Mouse (Mus musculus): ENCODE measurements around the gene Idh3a. TPM values are rescaled to one million over a fixed set of nuclear protein-coding genes. Genes with fewer than 3 reads are reported as not detected.

Idh3a gene
- polyA plus RNA-seq, 1 experiment from 2014 or later, result 174 TPM

DNA sequence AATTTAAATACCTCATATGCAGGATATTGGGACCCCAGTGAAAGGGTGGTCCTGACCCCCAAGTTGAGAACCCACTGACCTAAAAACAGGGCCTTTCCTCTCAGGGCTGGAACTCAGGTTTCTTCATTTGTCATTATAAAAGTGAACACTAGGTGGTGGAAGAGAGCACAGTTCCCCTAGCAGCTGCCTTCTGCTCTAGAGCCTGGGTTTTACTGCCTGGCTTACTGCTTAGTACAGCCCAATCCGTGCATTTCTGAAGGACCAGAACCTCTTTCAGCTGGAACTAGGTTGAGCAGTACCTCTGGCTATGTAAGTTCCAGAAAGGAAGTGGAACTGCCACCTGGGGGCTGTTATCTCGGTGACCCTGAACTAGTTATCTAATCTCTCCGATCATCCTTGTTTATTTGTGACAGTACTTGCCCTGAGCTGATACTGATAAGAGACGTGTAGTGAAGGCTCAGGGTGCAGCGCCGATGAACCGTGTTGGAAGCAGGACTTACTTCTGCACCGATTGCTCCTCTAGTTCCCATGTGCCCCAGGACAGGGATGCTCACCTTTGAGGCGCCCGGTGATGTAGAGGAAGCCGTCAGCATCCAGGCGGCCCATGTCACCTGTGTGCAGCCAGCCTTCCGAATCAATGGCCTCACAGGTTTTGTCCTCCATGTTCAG, 28.2 kb downstream of the Idh3a start:
- H3K9me3 ChIP-seq (ENCODE audit: low read length), result no peaks in the 10 kb centered on the region
- peak; percentile 42; the same call in 1 of the 2 replicates for ATAC-seq (ENCODE audit: low FRiP score, low TSS enrichment)
- 69% methylated on average over 13 of the region's 13 CpGs for WGBS
- H3K9ac ChIP-seq (replicated peaks; ENCODE audit: low read length), result no peak overlapping the region
- H3K27ac ChIP-seq (ENCODE audit: low read length), result no peak overlapping the region
- H3K4me1 ChIP-seq (ENCODE audit: insufficient read depth, low read length), result no peaks in the 10 kb centered on the region
- no peaks in the 10 kb centered on the region for H3K36me3 ChIP-seq (ENCODE audit: insufficient read depth, low read length)
- H3K4me2 ChIP-seq (replicated peaks; ENCODE audit: low read depth, low read length), result no peak overlapping the region
- H3K4me3 ChIP-seq (ENCODE audit: low read length), result no peak overlapping the region
- no peaks in the 10 kb centered on the region for H3K27me3 ChIP-seq (ENCODE audit: insufficient read depth, low read length)

DNA sequence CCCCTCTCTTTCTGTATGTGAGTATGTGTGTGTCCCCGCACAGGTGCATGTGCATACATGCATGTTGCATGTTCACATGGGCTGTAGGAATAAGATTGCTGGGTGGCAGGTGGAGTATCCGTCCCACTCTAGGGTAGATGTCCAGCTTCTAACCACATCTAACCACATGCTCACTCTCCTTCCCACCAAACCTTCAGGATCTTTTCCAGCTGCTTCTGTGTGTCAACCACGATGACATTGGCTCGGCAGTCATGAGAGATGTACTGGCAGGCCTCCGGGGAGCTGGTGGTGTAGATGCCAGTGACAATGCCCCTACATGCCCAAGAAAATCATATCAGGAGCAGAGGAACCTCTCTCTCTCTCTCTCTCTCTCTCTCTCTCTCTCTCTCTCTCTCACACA, 41.1 kb downstream of the Idh3a start:
- Histone ChIP-seq H3K4me2 (replicated peaks; ENCODE audit: low read depth, low read length) (no peak overlapping the region), H3K27me3 (ENCODE audit: insufficient read depth, low read length) (no peaks in the 10 kb centered on the region), H3K36me3 (ENCODE audit: insufficient read depth, low read length) (no peaks in the 10 kb centered on the region), H3K27ac (ENCODE audit: low read length) (no peak overlapping the region), H3K9me3 (ENCODE audit: low read length) (no peaks in the 10 kb centered on the region), H3K4me3 (ENCODE audit: low read length) (no peak overlapping the region), H3K9ac (replicated peaks; ENCODE audit: low read length) (no peak overlapping the region), H3K4me1 (ENCODE audit: insufficient read depth, low read length) (no peaks in the 10 kb centered on the region)
- WGBS, result 91% methylated on average over 5 of the region's 5 CpGs
- ATAC-seq (ENCODE audit: low FRiP score, low TSS enrichment), result no peak

DNA sequence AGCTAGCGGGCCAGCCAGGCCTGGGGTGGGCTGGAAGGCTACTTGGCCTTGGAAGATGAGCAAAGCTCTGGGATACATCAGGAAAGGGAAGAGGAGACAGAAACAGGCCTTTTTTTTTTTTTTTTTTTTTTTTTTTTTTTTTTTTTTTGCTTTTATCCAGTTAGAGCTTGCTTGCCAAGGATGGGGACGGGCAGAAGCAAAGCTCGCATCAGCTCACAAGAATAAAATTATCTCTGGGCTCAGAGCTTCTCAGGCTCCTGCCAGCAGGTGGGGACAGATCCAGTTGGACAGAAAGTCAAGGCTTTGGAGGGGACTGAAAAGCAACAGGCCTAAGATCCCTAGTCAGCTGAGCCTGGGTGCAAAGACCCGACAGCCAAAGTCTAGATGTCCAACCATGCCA, 42.6 kb downstream of the Idh3a start:
- Histone ChIP-seq H3K4me3 (ENCODE audit: low read length) (no peak overlapping the region), H3K4me2 (replicated peaks; ENCODE audit: low read depth, low read length) (no peak overlapping the region), H3K4me1 (ENCODE audit: insufficient read depth, low read length) (no peaks in the 10 kb centered on the region), H3K9me3 (ENCODE audit: low read length) (no peaks in the 10 kb centered on the region), H3K9ac (replicated peaks; ENCODE audit: low read length) (no peak overlapping the region), H3K27me3 (ENCODE audit: insufficient read depth, low read length) (no peaks in the 10 kb centered on the region), H3K36me3 (ENCODE audit: insufficient read depth, low read length) (no peaks in the 10 kb centered on the region), H3K27ac (ENCODE audit: low read length) (no peak overlapping the region)
- no peak for ATAC-seq (ENCODE audit: low FRiP score, low TSS enrichment)
- 86% methylated on average over 4 of the region's 4 CpGs for WGBS

DNA sequence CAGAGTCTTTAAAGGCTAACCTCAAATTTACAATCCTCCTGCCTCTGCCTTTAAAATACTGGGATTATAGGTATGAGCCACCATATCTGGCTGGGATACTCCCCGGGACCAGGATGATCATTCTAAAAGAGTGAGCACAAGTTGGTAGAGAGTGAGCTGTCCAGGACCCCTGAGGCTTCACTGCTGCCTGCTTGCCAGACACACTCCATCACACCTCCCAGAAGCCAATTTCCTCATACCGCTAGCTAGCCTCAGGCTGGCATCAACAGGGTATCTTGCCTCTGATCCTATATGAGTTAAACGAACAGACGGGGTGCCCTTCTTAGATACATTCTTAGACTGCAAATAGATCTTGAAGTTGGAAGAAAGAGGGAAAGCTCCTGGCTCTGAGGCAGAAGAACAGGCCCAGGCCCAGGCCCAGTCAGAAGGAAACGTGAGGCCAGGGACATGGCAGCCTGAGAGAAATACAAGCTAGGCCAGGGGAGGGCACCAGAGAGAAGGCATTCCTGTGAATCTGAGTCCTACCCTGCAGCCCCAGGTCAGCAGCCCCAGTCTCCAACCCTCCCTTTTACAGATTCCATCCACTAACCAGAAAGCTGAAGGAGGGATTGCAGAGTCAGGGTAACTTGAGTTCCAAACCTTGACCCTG, 43.6 kb downstream of the Idh3a start:
- H3K4me3 ChIP-seq (ENCODE audit: low read length), result no peak overlapping the region
- H3K9ac ChIP-seq (replicated peaks; ENCODE audit: low read length), result no peak overlapping the region
- 87% methylated on average over 5 of the region's 5 CpGs for WGBS
- no peaks in the 10 kb centered on the region for H3K36me3 ChIP-seq (ENCODE audit: insufficient read depth, low read length)
- H3K4me1 ChIP-seq (ENCODE audit: insufficient read depth, low read length), result no peaks in the 10 kb centered on the region
- no peaks in the 10 kb centered on the region for H3K27me3 ChIP-seq (ENCODE audit: insufficient read depth, low read length)
- H3K27ac ChIP-seq (ENCODE audit: low read length), result no peak overlapping the region
- H3K9me3 ChIP-seq (ENCODE audit: low read length), result no peaks in the 10 kb centered on the region
- no peak overlapping the region for H3K4me2 ChIP-seq (replicated peaks; ENCODE audit: low read depth, low read length)
- ATAC-seq (ENCODE audit: low FRiP score, low TSS enrichment), result no peak

- Histone ChIP-seq H3K4me1 (ENCODE audit: insufficient read depth, low read length) (no peaks in the 10 kb centered on the region), H3K9ac (replicated peaks; ENCODE audit: low read length) (no peak overlapping the region), H3K4me2 (replicated peaks; ENCODE audit: low read depth, low read length) (no peak overlapping the region), H3K27ac (ENCODE audit: low read length) (no peak overlapping the region), H3K4me3 (ENCODE audit: low read length) (no peak overlapping the region), H3K27me3 (ENCODE audit: insufficient read depth, low read length) (no peaks in the 10 kb centered on the region), H3K9me3 (ENCODE audit: low read length) (no peaks in the 10 kb centered on the region), H3K36me3 (ENCODE audit: insufficient read depth, low read length) (no peaks in the 10 kb centered on the region)
- no peak for ATAC-seq (ENCODE audit: low FRiP score, low TSS enrichment)
Measured at GRCm38 (mm10) chr9:54630905-54631304, 44.8 kb downstream of the Idh3a start.

DNA sequence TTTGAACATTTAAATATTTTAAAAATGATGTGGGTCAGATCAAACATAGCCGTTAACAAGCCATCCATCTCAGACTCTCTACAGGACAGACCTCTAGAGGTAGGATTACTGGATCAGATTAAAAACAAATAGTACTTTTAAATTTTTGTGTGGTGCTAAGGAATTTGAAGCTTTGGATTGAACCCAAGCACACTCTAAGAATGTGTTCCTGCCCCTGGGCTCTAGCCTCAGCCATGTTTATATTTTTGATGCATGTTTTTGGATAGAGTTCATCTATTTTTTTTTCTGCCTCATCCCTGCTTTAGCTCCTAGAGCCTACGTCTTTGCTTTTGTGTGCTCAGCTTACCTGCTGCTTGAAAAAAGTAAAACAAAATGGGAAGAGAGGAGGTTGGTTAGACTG, 47.3 kb downstream of the Idh3a start:
- no peaks in the 10 kb centered on the region for H3K4me1 ChIP-seq (ENCODE audit: insufficient read depth, low read length)
- H3K27me3 ChIP-seq (ENCODE audit: insufficient read depth, low read length), result no peaks in the 10 kb centered on the region
- H3K36me3 ChIP-seq (ENCODE audit: insufficient read depth, low read length), result no peaks in the 10 kb centered on the region
- H3K4me3 ChIP-seq (ENCODE audit: low read length), result no peak overlapping the region
- no peak overlapping the region for H3K9ac ChIP-seq (replicated peaks; ENCODE audit: low read length)
- H3K4me2 ChIP-seq (replicated peaks; ENCODE audit: low read depth, low read length), result no peak overlapping the region
- ATAC-seq (ENCODE audit: low FRiP score, low TSS enrichment), result no peak
- 75% methylated on average over 2 of the region's 2 CpGs for WGBS
- H3K9me3 ChIP-seq (ENCODE audit: low read length), result no peaks in the 10 kb centered on the region
- H3K27ac ChIP-seq (ENCODE audit: low read length), result no peak overlapping the region

GRCm38 (mm10) chr9:54637510-54638314, 51.6 kb downstream of the Idh3a start:
- Histone ChIP-seq H3K9me3 (ENCODE audit: low read length) (no peaks in the 10 kb centered on the region), H3K9ac (replicated peaks; ENCODE audit: low read length) (no peak overlapping the region), H3K4me2 (replicated peaks; ENCODE audit: low read depth, low read length) (no peak overlapping the region), H3K27me3 (ENCODE audit: insufficient read depth, low read length) (no peaks in the 10 kb centered on the region), H3K36me3 (ENCODE audit: insufficient read depth, low read length) (no peaks in the 10 kb centered on the region), H3K4me3 (ENCODE audit: low read length) (no peak overlapping the region), H3K27ac (ENCODE audit: low read length) (no peak overlapping the region), H3K4me1 (ENCODE audit: insufficient read depth, low read length) (no peaks in the 10 kb centered on the region)
- 64% methylated on average over 5 of the region's 5 CpGs for WGBS
- no peak for ATAC-seq (ENCODE audit: low FRiP score, low TSS enrichment)

DNA sequence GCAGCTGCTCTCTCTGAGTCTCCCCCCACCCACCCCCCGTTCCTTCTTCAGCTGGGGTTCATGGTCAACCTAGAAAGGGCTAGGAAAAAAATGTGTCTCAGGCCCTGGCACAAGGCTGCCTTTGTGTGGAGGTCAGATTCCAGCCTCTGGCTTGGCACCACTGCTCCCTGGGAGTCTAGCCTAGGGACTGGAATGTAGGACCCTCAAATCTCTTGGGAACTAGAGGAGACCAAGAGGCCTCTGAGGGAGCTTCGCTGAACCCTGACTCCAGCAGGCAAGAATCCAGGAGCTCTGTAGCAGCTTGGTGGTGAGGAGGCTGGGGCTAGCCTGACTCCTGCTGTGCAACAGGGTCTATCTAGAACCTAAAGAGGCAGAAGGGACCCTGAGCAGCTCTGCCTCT, 53.1 kb downstream of the Idh3a start:
- Histone ChIP-seq H3K4me3 (ENCODE audit: low read length) (no peak overlapping the region), H3K36me3 (ENCODE audit: insufficient read depth, low read length) (no peaks in the 10 kb centered on the region), H3K4me2 (replicated peaks; ENCODE audit: low read depth, low read length) (no peak overlapping the region), H3K27ac (ENCODE audit: low read length) (no peak overlapping the region), H3K9ac (replicated peaks; ENCODE audit: low read length) (no peak overlapping the region), H3K9me3 (ENCODE audit: low read length) (no peaks in the 10 kb centered on the region), H3K4me1 (ENCODE audit: insufficient read depth, low read length) (no peaks in the 10 kb centered on the region), H3K27me3 (ENCODE audit: insufficient read depth, low read length) (no peaks in the 10 kb centered on the region)
- WGBS, result 54% methylated on average over 2 of the region's 2 CpGs
- no peak for ATAC-seq (ENCODE audit: low FRiP score, low TSS enrichment)

GRCm38 (mm10) chr9:54641548-54641947, 55.4 kb downstream of the Idh3a start:
- no peak overlapping the region for H3K4me2 ChIP-seq (replicated peaks; ENCODE audit: low read depth, low read length)
- H3K27ac ChIP-seq (ENCODE audit: low read length), result no peak overlapping the region
- no peaks in the 10 kb centered on the region for H3K4me1 ChIP-seq (ENCODE audit: insufficient read depth, low read length)
- 69% methylated on average over 3 of the region's 3 CpGs for WGBS
- H3K9ac ChIP-seq (replicated peaks; ENCODE audit: low read length), result no peak overlapping the region
- no peak overlapping the region for H3K4me3 ChIP-seq (ENCODE audit: low read length)
- H3K9me3 ChIP-seq (ENCODE audit: low read length), result no peaks in the 10 kb centered on the region
- no peaks in the 10 kb centered on the region for H3K36me3 ChIP-seq (ENCODE audit: insufficient read depth, low read length)
- H3K27me3 ChIP-seq (ENCODE audit: insufficient read depth, low read length), result no peaks in the 10 kb centered on the region
- ATAC-seq (ENCODE audit: low FRiP score, low TSS enrichment), result no peak

DNA sequence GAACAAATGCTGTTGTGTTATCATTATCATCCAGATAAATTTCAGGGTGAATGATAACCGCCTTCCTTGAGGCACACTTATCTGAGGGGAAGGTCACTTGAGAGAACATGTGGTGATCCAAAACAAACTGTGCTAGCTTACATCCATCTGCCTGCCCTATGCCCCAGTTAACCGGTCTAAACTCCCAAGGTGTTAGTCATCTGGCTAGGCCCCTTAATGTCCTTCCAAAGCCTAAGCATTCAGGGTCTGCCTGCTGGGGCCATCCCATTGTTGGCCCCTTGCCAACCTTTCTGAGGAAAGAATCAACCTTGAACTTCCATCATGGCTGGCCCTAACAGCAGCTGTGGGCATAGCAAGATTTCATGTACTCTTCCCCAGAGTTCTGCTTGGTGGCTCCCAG, 56.0 kb downstream of the Idh3a start:
- Histone ChIP-seq H3K9ac (replicated peaks; ENCODE audit: low read length) (no peak overlapping the region), H3K27ac (ENCODE audit: low read length) (no peak overlapping the region), H3K4me1 (ENCODE audit: insufficient read depth, low read length) (no peaks in the 10 kb centered on the region), H3K36me3 (ENCODE audit: insufficient read depth, low read length) (no peaks in the 10 kb centered on the region), H3K27me3 (ENCODE audit: insufficient read depth, low read length) (no peaks in the 10 kb centered on the region), H3K9me3 (ENCODE audit: low read length) (no peaks in the 10 kb centered on the region), H3K4me2 (replicated peaks; ENCODE audit: low read depth, low read length) (no peak overlapping the region), H3K4me3 (ENCODE audit: low read length) (no peak overlapping the region)
- WGBS, result 70% methylated on average over 2 of the region's 2 CpGs
- no peak for ATAC-seq (ENCODE audit: low FRiP score, low TSS enrichment)

All from kidney, embryonic 16.5 days (tissue).